Mouse (Mus musculus) stomach, embryonic 15.5 days (tissue): ENCODE measurements at regions not wholly inside any gene's neighbourhood (a gene's known extent, or its start where the extent isn't known, plus 50 kb on each side); places are given as distances from the start of the nearest gene placed in this dataset.

Experiments used
- ATAC-seq: fragments of 200-750 bp; cut with Nextera tagmentation; 2 replicates; pipeline ENCODE4 v1.8.0; 2017; ENCODE audit warnings: low read depth, moderate number of reproducible peaks, moderate TSS enrichment; ENCODE audit not compliant: insufficient read depth, low FRiP score
- H3K27ac ChIP-seq: fragments of 300-500 bp; sonication (generic); 2 replicates; pipeline ENCODE4 v1.5.1; 2015; ENCODE audit warnings: mild to moderate bottlenecking, inconsistent platforms
- H3K27me3 ChIP-seq: fragments of 300-500 bp; sonication (generic); replicated peaks from 2 replicates; pipeline ENCODE4 v1.6.1; 2015; ENCODE audit warnings: inconsistent platforms
- H3K36me3 ChIP-seq: fragments of 300-500 bp; sonication (generic); 2 replicates; pipeline ENCODE4 v1.6.1; 2015; ENCODE audit warnings: inconsistent platforms
- H3K4me1 ChIP-seq: fragments of 300-500 bp; sonication (generic); 2 replicates; pipeline ENCODE4 v1.6.1; 2015; ENCODE audit warnings: inconsistent platforms
- H3K4me2 ChIP-seq: fragments of 300-500 bp; sonication (generic); 2 replicates; pipeline ENCODE4 v1.6.1; 2015; ENCODE audit warnings: mild to moderate bottlenecking, inconsistent platforms
- H3K4me3 ChIP-seq: fragments of 300-500 bp; sonication (generic); replicated peaks from 2 replicates; pipeline ENCODE4 v1.5.1; 2015; ENCODE audit warnings: inconsistent platforms
- H3K9ac ChIP-seq: fragments of 300-500 bp; sonication (generic); 2 replicates; pipeline ENCODE4 v1.6.1; 2015; ENCODE audit warnings: inconsistent platforms
- H3K9me3 ChIP-seq: fragments of 300-500 bp; sonication (generic); 2 replicates; pipeline ENCODE4 v1.6.1; 2016; ENCODE audit warnings: inconsistent platforms
- whole genome bisulfite sequencing: fragments of 180-500 bp; shearing (Covaris S2); methylation state at CpG from one replicate; pipeline ENCODE4 v1.1.7; 2015; 5-methylcytosine and 5-hydroxymethylcytosine counted together

GRCm38 (mm10) chr4:10788306-10788705 lies 86.0 kb upstream of the 2610301B20Rik start:
- H3K4me3 ChIP-seq = no peak overlapping the region

GRCm38 (mm10) chr4:10789141-10789540 lies 85.2 kb upstream of the 2610301B20Rik start:
- 57% methylated on average over 3 of the region's 3 CpGs for WGBS

More at GRCm38 (mm10) chr4:10788306-10788705, 86.0 kb upstream of the 2610301B20Rik start:
- Histone ChIP-seq H3K27me3 (no peaks in the 10 kb centered on the region), H3K4me1 (no peaks in the 10 kb centered on the region), H3K4me2 (no peak overlapping the region), H3K27ac (no peak overlapping the region), H3K36me3 (no peaks in the 10 kb centered on the region), H3K9ac (no peak overlapping the region), H3K9me3 (no peaks in the 10 kb centered on the region)
- ATAC-seq = no peak

GRCm38 (mm10) chr4:10792628-10793027 lies 81.7 kb upstream of the 2610301B20Rik start:
- no peaks in the 10 kb centered on the region for H3K36me3 ChIP-seq
- H3K4me3 ChIP-seq = no peak overlapping the region
- H3K27ac ChIP-seq = no peak overlapping the region
- ATAC-seq = no peak
- no peak overlapping the region for H3K9ac ChIP-seq
- no peaks in the 10 kb centered on the region for H3K9me3 ChIP-seq
- no peaks in the 10 kb centered on the region for H3K4me1 ChIP-seq
- WGBS = 48% methylated on average over 3 of the region's 3 CpGs
- no peak overlapping the region for H3K4me2 ChIP-seq
- H3K27me3 ChIP-seq = no peaks in the 10 kb centered on the region

More at GRCm38 (mm10) chr4:10789141-10789540, 85.2 kb upstream of the 2610301B20Rik start:
- Histone ChIP-seq H3K27ac (no peak overlapping the region), H3K27me3 (no peaks in the 10 kb centered on the region), H3K4me2 (no peak overlapping the region), H3K9me3 (no peaks in the 10 kb centered on the region), H3K4me3 (no peak overlapping the region), H3K4me1 (no peaks in the 10 kb centered on the region), H3K36me3 (no peaks in the 10 kb centered on the region), H3K9ac (no peak overlapping the region)
- no peak for ATAC-seq

GRCm38 (mm10) chr4:10794471-10794870 lies 79.8 kb upstream of the 2610301B20Rik start:
- Histone ChIP-seq H3K27me3 (no peaks in the 10 kb centered on the region), H3K4me3 (no peak overlapping the region), H3K9ac (no peak overlapping the region), H3K9me3 (no peaks in the 10 kb centered on the region), H3K4me1 (no peaks in the 10 kb centered on the region), H3K27ac (no peak overlapping the region), H3K36me3 (no peaks in the 10 kb centered on the region), H3K4me2 (no peak overlapping the region)
- 62% methylated on average over 3 of the region's 3 CpGs for WGBS
- no peak for ATAC-seq

GRCm38 (mm10) chr4:10800780-10801553 lies 73.3 kb upstream of the 2610301B20Rik start:
- Histone ChIP-seq H3K4me3 (no peak overlapping the region), H3K4me1 (no peaks in the 10 kb centered on the region)
- ATAC-seq = no peak

GRCm38 (mm10) chr4:10804735-10805134 lies 69.6 kb upstream of the 2610301B20Rik start:
- H3K9me3 ChIP-seq = no peaks in the 10 kb centered on the region
- no peaks in the 10 kb centered on the region for H3K4me1 ChIP-seq
- 15% methylated on average over 1 of the region's 1 CpGs for WGBS
- no peak for ATAC-seq
- no peaks in the 10 kb centered on the region for H3K36me3 ChIP-seq
- H3K4me2 ChIP-seq = no peak overlapping the region
- H3K27me3 ChIP-seq = no peaks in the 10 kb centered on the region
- no peak overlapping the region for H3K27ac ChIP-seq
- no peak overlapping the region for H3K4me3 ChIP-seq
- no peak overlapping the region for H3K9ac ChIP-seq

More at GRCm38 (mm10) chr4:10800780-10801553, 73.3 kb upstream of the 2610301B20Rik start:
- Histone ChIP-seq H3K36me3 (no peaks in the 10 kb centered on the region), H3K27ac (no peak overlapping the region), H3K9me3 (no peaks in the 10 kb centered on the region), H3K4me2 (no peak overlapping the region), H3K27me3 (no peaks in the 10 kb centered on the region), H3K9ac (no peak overlapping the region)
- WGBS = 82% methylated on average over 3 of the region's 3 CpGs

- Histone ChIP-seq H3K27me3 (no peaks in the 10 kb centered on the region), H3K4me3 (no peak overlapping the region), H3K27ac (no peak overlapping the region), H3K9ac (no peak overlapping the region), H3K4me1 (no peaks in the 10 kb centered on the region), H3K36me3 (no peaks in the 10 kb centered on the region), H3K9me3 (no peaks in the 10 kb centered on the region), H3K4me2 (no peak overlapping the region)
- WGBS = 51% methylated on average over 3 of the region's 3 CpGs
- ATAC-seq = no peak
Measured at GRCm38 (mm10) chr4:10807260-10807659, 67.0 kb upstream of the 2610301B20Rik start.

GRCm38 (mm10) chr4:10812931-10813330 lies 61.4 kb upstream of the 2610301B20Rik start:
- no peak overlapping the region for H3K27ac ChIP-seq
- H3K4me1 ChIP-seq = no peaks in the 10 kb centered on the region
- H3K4me3 ChIP-seq = no peak overlapping the region
- no peaks in the 10 kb centered on the region for H3K27me3 ChIP-seq
- no peaks in the 10 kb centered on the region for H3K36me3 ChIP-seq
- no peaks in the 10 kb centered on the region for H3K9me3 ChIP-seq
- H3K9ac ChIP-seq = no peak overlapping the region
- ATAC-seq = no peak
- no peak overlapping the region for H3K4me2 ChIP-seq
- WGBS = 83% methylated on average over 2 of the region's 2 CpGs
